Mouse (Mus musculus): Measurements from ENCODE around the gene Slc8a1. TPM values are rescaled to one million over a fixed set of nuclear protein-coding genes. Genes with fewer than 3 reads are reported as not detected.

Gene Slc8a1
- polyA plus RNA-seq, 2 experiments, result 0.42 to 0.65 TPM

DNA sequence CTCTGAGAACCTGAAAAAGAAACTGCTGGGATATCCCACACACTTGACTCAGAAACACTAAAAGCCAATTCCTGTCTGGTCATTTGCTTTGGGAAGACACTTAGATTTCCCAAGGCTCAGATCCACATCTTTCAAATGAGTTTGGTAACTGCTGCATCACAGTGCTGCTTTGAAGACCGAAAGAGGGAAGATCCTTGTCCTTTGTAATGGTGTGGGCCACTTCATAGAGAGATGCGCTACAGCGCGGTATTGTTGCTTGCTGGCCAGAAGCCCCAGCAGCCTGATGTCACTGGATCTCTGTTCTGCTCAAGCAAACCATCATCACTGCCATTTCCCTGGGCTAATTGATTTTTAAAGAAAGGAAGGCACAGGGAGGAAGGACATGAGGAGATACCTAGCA, 325.4 kb downstream of the Slc8a1 start:
- H3K36me3 ChIP-seq (replicated peaks; ENCODE audit: control insufficient read depth, insufficient read depth, low read depth), result no peaks in the 10 kb centered on the region
- TF ChIP-seq CTCF (IDR thresholded peaks at IDR 0.05; ENCODE audit: low read depth) (no peak), EP300 (IDR thresholded peaks at IDR 0.05; ENCODE audit: low read depth) (no peak)
- H3K4me2 ChIP-seq (ENCODE audit: low read depth), result no peak overlapping the region
- no peaks in the 10 kb centered on the region for H3K27me3 ChIP-seq (ENCODE audit: control insufficient read depth, insufficient read depth, low read length)
- no peak overlapping the region for H3K9ac ChIP-seq (replicated peaks)
- WGBS (ENCODE audit: insufficient replicate concordance), result 72% methylated on average over 4 of the region's 4 CpGs
- DNase-seq (ENCODE audit: low read depth in 3 of 3, low spot score in 3 of 3) (no peak), ATAC-seq (ENCODE audit: insufficient read depth) (no peak)
- H3K4me3 ChIP-seq (ENCODE audit: insufficient read depth in 1 of 2, low read depth in 2 of 2, low read length in 2 of 2), result no peak overlapping the region
- H3K9me3 ChIP-seq (ENCODE audit: control insufficient read depth, low read length), result no peaks in the 10 kb centered on the region
- H3K4me1 ChIP-seq (replicated peaks; ENCODE audit: control insufficient read depth in 2 of 2, insufficient read depth in 2 of 2, low read length in 1 of 2), result no peaks in the 10 kb centered on the region
- no peak overlapping the region for H3K27ac ChIP-seq

DNA sequence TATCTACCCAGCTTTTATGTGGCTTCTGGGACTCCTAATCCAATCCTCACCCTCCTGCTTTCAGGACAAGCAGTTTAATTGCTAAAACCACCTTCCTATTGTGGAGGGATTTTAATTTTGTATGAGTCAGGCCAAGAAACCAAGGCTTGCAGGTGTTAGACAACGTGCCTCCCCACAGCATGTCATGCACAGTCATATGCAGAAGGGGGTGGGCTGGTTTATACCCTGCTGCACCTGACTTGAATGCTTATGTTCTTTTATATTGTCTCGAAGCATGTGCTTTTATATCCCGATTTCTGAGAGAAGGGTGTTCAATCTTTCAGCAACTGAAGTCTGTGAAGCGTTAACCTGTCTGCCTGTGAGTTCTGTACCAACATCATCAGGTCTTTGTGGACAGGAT, 334.0 kb downstream of the Slc8a1 start:
- Histone ChIP-seq H3K4me1 (replicated peaks; ENCODE audit: control insufficient read depth in 2 of 2, insufficient read depth in 2 of 2, low read length in 1 of 2) (no peaks in the 10 kb centered on the region), H3K36me3 (replicated peaks; ENCODE audit: control insufficient read depth, insufficient read depth, low read depth) (no peaks in the 10 kb centered on the region), H3K9me3 (ENCODE audit: control insufficient read depth, low read length) (no peaks in the 10 kb centered on the region), H3K9ac (replicated peaks) (no peak overlapping the region), H3K27ac (no peak overlapping the region), H3K4me3 (ENCODE audit: insufficient read depth in 1 of 2, low read depth in 2 of 2, low read length in 2 of 2) (no peak overlapping the region), H3K27me3 (ENCODE audit: control insufficient read depth, insufficient read depth, low read length) (no peaks in the 10 kb centered on the region), H3K4me2 (ENCODE audit: low read depth) (no peak overlapping the region)
- DNase-seq (ENCODE audit: low read depth in 3 of 3, low spot score in 3 of 3), result no peak
- ATAC-seq (ENCODE audit: insufficient read depth), result no peak
- 68% methylated on average over 4 of the region's 4 CpGs for WGBS (ENCODE audit: insufficient replicate concordance)
- TF ChIP-seq EP300 (IDR thresholded peaks at IDR 0.05; ENCODE audit: low read depth), result no peak
- no peak for TF ChIP-seq CTCF (IDR thresholded peaks at IDR 0.05; ENCODE audit: low read depth)

GRCm38 (mm10) chr17:81403121-81403520, 335.1 kb downstream of the Slc8a1 start:
- 59% methylated on average over 4 of the region's 4 CpGs for WGBS (ENCODE audit: insufficient replicate concordance)
- H3K9me3 ChIP-seq (ENCODE audit: control insufficient read depth, low read length), result no peaks in the 10 kb centered on the region
- H3K4me1 ChIP-seq (replicated peaks; ENCODE audit: control insufficient read depth in 2 of 2, insufficient read depth in 2 of 2, low read length in 1 of 2), result no peaks in the 10 kb centered on the region
- no peak overlapping the region for H3K4me2 ChIP-seq (ENCODE audit: low read depth)
- H3K4me3 ChIP-seq (ENCODE audit: insufficient read depth in 1 of 2, low read depth in 2 of 2, low read length in 2 of 2), result no peak overlapping the region
- TF ChIP-seq CTCF (IDR thresholded peaks at IDR 0.05; ENCODE audit: low read depth), result no peak
- no peak for TF ChIP-seq EP300 (IDR thresholded peaks at IDR 0.05; ENCODE audit: low read depth)
- no peak for ATAC-seq (ENCODE audit: insufficient read depth)
- no peaks in the 10 kb centered on the region for H3K27me3 ChIP-seq (ENCODE audit: control insufficient read depth, insufficient read depth, low read length)
- DNase-seq (ENCODE audit: low read depth in 3 of 3, low spot score in 3 of 3), result no peak
- no peaks in the 10 kb centered on the region for H3K36me3 ChIP-seq (replicated peaks; ENCODE audit: control insufficient read depth, insufficient read depth, low read depth)
- H3K27ac ChIP-seq, result no peak overlapping the region
- H3K9ac ChIP-seq (replicated peaks), result no peak overlapping the region

- Histone ChIP-seq H3K27ac (no peak overlapping the region), H3K27me3 (ENCODE audit: control insufficient read depth, insufficient read depth, low read length) (no peaks in the 10 kb centered on the region), H3K36me3 (replicated peaks; ENCODE audit: control insufficient read depth, insufficient read depth, low read depth) (no peaks in the 10 kb centered on the region), H3K9ac (replicated peaks) (no peak overlapping the region), H3K4me3 (ENCODE audit: insufficient read depth in 1 of 2, low read depth in 2 of 2, low read length in 2 of 2) (no peak overlapping the region), H3K4me2 (ENCODE audit: low read depth) (no peak overlapping the region), H3K9me3 (ENCODE audit: control insufficient read depth, low read length) (no peaks in the 10 kb centered on the region), H3K4me1 (replicated peaks; ENCODE audit: control insufficient read depth in 2 of 2, insufficient read depth in 2 of 2, low read length in 1 of 2) (no peaks in the 10 kb centered on the region)
- DNase-seq (ENCODE audit: low read depth in 3 of 3, low spot score in 3 of 3), result no peak
- 48% methylated on average over 2 of the region's 2 CpGs for whole genome bisulfite sequencing (ENCODE audit: insufficient replicate concordance)
- ATAC-seq (ENCODE audit: insufficient read depth), result no peak
- TF ChIP-seq CTCF (IDR thresholded peaks at IDR 0.05; ENCODE audit: low read depth), result no peak
- TF ChIP-seq EP300 (IDR thresholded peaks at IDR 0.05; ENCODE audit: low read depth), result no peak
Observed at GRCm38 (mm10) chr17:81402636-81403035, 335.5 kb downstream of the Slc8a1 start.

GRCm38 (mm10) chr17:81400377-81400776, 337.8 kb downstream of the Slc8a1 start:
- 63% methylated on average over 5 of the region's 5 CpGs for WGBS (ENCODE audit: insufficient replicate concordance)
- TF ChIP-seq EP300 (IDR thresholded peaks at IDR 0.05; ENCODE audit: low read depth), result no peak
- TF ChIP-seq CTCF (IDR thresholded peaks at IDR 0.05; ENCODE audit: low read depth), result no peak
- Histone ChIP-seq H3K4me2 (ENCODE audit: low read depth) (no peak overlapping the region), H3K9ac (replicated peaks) (no peak overlapping the region), H3K4me1 (replicated peaks; ENCODE audit: control insufficient read depth in 2 of 2, insufficient read depth in 2 of 2, low read length in 1 of 2) (no peaks in the 10 kb centered on the region), H3K27ac (no peak overlapping the region), H3K36me3 (replicated peaks; ENCODE audit: control insufficient read depth, insufficient read depth, low read depth) (no peaks in the 10 kb centered on the region), H3K9me3 (ENCODE audit: control insufficient read depth, low read length) (no peaks in the 10 kb centered on the region), H3K27me3 (ENCODE audit: control insufficient read depth, insufficient read depth, low read length) (no peaks in the 10 kb centered on the region), H3K4me3 (ENCODE audit: insufficient read depth in 1 of 2, low read depth in 2 of 2, low read length in 2 of 2) (no peak overlapping the region)
- ATAC-seq (ENCODE audit: insufficient read depth), result no peak
- no peak for DNase-seq (ENCODE audit: low read depth in 3 of 3, low spot score in 3 of 3)
